Mouse (Mus musculus): Measurements from ENCODE around the gene Gpr4.

Gene Gpr4

DNA sequence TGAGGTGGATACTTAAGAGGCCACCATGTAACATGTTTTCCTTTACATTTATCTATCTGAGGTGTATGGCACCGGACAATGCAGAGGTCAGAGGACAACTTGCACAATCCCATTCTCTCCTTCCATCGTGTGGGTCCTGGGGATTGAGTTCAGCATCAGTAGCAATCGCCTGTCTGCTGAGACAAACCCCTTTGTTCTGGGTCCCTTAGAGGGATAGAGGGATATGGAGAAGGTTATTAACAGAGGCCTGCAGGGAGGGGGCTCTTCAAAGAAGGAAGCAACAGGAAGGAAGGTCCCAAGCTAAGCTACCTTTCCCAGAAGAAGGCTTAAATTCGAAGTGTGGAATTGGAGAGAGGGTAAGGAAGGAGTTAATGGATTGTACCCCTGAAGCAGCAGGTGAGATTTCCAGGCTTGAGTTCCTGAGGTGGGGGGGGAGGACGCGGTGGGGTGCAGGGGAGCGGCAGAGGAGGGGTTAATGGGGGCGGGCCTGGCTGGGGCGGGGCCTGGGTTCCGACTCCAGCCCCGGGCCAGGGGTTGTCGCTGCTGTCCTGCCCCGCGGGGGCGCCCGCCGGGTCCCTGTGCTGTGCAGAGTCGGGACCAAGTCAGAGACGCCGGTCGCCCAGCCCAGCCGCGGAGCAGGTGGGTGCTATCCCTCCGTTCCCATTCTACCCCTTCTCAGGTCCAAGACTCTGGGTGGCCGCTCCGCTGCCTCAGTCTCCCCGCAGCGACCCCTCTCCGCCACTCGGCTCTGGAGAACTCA lies at the start of gene Gpr4:
Gene Gpr4 (plus strand): TSS at position 543 of the 760 bp plus-strand sequence.
- no peak for DNase-seq (ENCODE audit: low spot score in 2 of 2)

DNA sequence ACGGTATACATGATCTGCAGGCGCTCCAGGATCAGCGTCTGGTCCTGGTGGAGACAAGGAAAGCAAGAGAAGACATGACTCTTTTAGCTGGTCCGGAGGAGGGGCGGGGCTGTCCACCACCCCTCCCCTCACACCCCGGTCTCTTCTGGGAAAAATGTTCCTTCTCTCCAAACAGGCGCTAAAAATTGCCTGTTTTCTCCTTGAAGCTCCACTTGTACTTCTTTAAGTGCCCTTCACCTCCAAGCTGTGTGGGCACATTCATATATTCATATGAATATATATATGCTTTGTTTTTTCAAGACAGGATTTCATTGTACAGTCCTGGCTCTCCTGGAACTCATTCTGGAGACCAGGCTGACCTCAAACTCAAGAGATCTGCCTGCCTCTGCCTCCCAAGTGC lies 49.4 kb upstream of the Gpr4 start:
- DNase-seq (ENCODE audit: low spot score in 2 of 2): no peak

DNA sequence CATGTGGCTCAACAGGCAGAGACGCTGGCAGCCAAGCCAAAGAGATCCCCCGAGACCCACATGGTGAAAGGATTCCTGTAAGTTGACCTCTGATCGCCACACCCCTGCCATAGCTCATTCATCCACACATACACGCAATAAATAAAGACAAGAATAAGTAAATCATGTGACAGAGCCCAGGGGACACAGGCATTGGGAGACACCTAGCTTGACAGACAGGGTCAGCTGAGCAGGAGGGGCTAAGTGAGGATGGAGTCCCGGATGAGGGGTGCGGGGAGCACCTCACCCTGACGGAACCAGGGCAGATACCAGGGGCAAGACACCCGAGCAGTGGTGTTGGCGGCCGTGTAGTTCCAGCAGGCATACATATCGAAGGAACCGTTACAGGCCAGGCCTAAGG lies 48.6 kb upstream of the Gpr4 start:
- DNase-seq (ENCODE audit: low spot score in 2 of 2): no peak

DNA sequence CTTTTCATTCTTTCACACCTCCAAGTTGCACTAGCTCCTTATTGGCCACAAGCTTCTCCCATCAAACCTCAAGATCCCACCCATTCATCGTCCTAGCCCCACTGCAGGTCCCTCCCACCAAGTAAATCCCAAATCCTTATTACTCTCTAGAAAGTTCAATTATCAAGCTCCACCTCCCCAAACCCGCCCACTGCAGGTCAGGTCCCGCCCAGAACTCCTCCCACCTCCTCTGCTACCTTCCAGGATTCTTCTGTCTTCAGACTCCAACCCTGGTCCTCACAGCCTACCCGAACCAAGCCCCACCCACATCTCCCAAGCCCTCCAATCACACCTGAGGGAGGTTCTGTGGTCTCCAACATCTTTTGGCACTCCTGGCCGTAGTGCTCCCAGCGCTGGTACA lies 48.1 kb upstream of the Gpr4 start:
- no peak for DNase-seq (ENCODE audit: low spot score in 2 of 2)

DNA sequence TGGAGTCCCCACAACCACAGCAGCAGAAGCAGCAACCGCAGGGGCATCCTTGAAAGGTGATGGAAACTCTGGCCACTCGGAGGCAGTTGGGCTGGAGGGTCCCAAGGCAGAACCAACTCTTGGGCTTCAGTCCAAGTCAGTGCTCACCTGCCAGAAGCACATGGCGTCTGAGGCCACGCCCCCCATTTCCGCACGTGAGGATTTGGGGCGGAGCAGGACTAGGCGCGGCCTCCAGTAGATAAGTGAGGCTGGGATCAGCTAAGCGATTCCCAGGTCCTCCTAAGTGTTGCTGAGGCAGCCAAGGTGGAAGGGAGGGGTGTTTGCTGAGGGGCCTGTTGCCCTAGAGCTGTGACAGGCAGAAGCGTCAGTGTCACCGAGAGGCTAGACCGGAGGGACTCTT lies 47.4 kb upstream of the Gpr4 start:
- no peak for DNase-seq (ENCODE audit: low spot score in 2 of 2)

DNA sequence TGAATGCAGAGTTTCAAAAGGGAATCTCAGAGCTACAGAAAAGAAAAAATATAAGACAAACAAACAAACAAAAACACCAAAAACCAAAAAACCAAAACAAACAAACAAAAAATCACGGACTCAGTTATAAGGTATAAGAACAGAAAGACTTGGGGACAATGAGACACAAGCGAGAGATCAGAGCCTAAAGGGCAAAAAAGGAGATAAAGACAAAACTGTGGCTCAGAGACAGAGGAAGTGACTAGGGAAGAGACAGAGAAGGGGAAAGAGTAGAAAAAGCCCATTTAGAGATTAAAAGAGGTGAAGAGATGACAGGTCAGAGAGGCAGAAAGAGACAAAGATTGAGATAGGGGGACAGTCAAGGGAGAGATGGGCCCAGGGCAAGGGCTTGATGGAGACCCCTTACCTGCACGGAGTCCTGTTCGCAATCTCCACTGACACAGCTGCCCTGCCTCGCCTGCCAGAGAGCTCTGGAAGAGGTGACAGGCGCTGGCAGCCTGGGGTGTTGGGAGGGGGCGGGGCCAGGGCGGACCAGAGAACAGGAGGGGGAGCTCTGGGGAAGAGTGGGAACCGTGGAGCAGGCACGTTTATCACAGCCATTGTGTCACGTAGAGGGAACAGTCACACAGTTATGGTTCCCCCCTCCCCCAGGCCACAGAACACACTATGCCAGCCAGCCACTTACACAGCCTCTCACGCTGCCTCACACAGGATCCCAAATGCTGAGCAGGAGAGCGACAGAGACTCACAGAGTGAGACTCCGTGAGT lies 46.5 kb upstream of the Gpr4 start, which contains the start of gene Gipr:
Gene Gipr (minus strand): TSS at position 472 of the 768 bp plus-strand sequence.
- DNase-seq (ENCODE audit: low spot score in 2 of 2): no peak

DNA sequence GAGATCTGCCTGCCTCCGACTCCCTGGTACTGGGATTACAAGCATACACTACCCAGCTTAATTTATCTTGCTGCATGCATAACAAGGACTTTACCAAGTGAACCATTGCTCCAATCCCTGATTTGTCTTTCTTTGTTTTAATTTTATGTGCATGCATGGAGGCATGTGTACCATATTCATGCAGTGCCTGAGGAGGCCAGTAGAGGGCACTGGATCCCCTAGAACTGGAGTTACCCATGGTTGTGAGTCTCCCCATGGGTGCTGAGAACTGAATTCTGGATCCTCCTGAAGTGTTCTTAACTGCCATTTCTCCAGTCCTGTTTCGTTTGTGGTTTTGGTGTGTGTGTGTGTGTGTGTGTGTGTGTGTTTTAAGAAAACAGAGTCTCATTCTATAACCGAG lies 45.3 kb upstream of the Gpr4 start:
- no peak for DNase-seq (ENCODE audit: low spot score in 2 of 2)

DNA sequence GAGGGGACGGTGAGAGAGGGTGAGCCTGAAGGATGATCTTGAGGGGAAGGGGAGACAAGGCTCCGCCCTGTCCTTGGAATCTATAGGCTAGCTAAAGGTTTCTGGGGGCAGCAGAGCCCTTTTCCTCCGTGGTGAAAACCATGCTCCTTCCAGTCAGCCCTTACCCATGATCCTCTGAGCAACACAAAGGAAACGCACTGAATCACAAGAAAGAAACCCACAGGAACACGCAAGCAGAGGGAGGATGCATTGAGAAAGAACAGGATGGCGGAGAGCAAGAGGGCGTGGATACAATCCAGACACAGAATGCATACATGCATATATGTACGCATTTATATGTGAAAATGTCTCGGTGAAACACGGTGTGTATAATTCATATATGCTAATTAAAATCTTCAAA lies 42.8 kb upstream of the Gpr4 start:
- no peak for DNase-seq (ENCODE audit: low spot score in 2 of 2)

DNA sequence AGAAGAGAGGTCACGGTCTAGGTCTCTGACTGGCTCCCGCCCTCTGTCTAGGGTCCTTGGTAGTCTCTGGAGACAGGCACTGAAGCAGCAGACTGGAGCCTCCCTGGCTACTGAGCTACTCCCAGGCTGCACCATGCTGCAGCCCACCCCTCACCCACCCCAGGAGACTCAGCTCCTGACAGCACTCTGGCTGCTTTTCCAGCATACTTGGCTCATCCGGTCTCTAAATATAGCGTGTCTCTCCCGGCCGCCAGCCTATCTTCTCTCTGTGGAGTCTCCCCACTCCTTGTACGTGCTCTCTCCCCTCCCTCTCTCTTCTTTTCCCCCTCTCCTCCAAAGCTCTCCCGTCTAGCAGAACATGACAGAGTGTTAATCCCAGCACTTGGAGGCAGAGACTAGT lies 42.2 kb upstream of the Gpr4 start:
- no peak for DNase-seq (ENCODE audit: low spot score in 2 of 2)

DNA sequence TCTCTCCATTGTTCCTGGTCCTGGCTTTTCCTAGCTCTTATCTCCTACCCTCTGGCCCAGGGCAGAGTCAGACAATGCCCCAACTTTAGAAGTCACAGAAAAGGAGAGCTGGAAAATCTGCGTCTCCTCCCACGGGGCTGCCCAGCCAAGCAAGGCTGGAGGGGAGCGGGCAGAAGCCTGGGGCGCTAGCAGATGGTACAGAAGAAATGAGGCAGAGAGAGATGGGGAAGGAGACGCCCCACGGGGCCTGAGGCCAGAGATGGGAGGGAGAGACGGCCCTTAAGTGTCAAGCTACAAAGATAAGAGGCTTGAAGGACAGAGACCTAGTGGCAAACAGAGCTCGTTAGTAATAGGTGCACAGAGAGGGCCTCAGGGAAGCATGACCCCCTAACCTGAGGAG lies 40.5 kb upstream of the Gpr4 start:
- DNase-seq (ENCODE audit: low spot score in 2 of 2): no peak

DNA sequence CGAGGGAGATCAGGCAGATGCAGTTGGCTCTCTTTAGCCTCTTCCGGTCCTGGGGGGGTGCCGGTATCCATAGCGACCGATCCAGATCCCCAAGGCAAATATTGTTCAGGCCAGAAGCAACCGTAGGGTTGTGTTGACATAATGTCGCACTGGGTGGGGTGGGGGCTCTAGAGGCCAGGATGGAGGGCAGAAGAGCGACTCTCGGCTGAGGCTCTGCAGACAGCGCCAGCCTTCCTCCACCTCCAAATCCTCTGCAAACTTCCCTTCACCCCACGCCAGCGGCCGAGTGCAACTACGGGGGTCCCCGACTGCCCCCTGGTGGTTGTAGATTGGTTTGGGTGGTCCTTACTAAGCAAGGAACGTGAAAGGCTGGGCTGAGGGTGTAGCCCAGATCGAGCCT lies 39.5 kb upstream of the Gpr4 start:
- peak; percentile 74 to 90 for DNase-seq (ENCODE audit: low spot score in 2 of 2)

DNA sequence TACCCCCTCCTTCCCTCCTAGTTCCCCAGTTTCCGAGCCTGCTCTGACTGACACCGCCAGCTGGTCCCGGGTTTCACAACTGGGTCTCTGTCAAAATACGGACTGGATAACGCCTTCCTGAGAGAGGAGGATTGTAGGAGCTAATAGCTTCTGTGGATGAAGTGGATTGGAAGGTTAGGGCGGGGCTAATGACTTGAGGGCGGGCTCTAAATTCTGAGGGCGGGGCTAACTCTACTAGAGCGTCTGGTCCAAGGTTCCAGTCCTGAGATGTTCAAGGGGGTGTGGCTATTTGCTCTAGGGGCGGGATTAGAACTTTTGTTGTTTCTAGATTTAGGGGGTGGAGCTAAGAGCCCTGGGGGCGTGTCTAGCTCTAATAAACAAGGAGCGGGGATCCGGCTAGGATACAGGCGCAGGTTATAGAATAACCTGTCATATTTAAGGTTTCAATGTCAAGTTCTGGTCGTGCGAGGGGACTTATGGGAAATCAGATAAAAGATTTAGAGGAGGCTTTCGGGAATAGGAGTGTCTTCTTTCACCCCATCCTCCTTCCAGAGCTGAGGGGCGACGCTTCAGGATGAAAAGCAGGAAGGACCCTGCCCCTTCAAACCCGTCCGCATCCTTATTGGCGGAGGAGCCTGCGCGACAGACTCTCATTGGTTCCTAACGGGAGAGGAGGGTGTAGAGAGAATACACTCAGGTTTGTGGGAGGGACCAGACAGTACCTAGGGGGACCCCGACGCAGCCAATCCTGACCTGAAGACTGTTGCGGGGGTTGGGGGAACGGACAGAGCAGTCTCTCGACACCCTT lies 36.4 kb upstream of the Gpr4 start, which contains the start of gene Eml2:
Gene Eml2 (plus strand): TSS at position 714 of the 808 bp plus-strand sequence.
- DNase-seq (ENCODE audit: low spot score in 2 of 2): no peak

DNA sequence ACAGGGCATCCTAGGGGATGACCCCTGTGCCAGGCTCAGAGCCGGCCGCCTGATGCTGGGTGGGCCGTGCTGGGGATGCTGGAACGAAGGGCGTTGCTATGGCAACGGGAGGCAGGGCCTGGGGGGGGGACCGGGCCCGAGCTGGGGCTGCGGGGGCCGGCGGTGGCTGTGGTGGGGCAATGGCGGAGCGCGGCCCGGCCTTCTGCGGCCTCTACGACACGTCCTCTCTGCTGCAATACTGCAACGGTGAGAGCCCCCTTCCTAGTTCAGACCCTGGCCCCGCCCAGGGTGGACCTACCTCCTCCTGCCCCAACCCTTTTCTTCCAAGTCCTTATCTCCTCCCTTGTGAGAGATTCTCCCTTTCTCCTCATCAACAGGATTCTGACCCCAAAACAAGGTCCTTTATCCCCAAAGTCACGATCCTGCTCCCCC lies 35.8 kb upstream of the Gpr4 start:
- no peak for DNase-seq (ENCODE audit: low spot score in 2 of 2)

DNA sequence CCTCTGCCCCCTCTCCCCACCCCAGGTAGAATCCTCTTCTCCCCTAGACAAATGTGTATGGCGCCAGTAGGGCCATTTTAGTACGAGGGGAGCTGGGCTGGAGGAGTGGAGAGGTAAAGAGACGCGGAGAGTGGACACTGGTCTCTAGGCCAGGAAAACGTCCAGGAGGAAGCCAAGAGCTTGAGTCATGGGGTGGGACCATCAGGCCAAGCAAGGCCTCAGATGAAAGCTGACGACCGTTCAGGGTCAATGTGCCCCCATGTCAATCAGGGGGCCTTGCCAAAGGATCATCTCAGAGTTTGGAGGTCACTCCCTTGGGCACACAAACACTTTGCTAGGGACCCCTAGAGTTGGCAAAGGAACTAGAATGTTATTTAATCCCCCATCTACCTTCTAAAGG lies 35.1 kb upstream of the Gpr4 start:
- DNase-seq (ENCODE audit: low spot score in 2 of 2): no peak

DNA sequence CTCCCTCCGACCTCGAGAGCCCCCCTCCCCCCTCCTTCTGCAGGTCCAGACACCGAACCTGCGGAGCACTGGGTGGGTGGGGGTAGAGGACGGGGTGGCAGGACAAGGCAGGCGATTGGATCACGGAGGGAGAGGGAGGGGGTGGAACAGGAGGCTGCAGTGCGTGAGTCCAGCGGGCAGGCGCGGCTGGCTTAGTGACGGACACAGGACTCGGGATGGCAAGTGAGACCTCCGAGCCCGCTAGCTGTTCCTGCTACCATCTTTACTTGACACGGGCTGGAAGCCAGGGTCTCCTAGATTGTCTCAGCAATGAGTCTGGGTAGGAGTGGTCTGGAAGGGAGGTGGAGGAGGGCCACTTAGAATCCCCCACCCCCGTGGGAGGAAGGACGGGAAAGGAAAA lies 34.3 kb upstream of the Gpr4 start:
- DNase-seq (ENCODE audit: low spot score in 2 of 2): no peak

DNA sequence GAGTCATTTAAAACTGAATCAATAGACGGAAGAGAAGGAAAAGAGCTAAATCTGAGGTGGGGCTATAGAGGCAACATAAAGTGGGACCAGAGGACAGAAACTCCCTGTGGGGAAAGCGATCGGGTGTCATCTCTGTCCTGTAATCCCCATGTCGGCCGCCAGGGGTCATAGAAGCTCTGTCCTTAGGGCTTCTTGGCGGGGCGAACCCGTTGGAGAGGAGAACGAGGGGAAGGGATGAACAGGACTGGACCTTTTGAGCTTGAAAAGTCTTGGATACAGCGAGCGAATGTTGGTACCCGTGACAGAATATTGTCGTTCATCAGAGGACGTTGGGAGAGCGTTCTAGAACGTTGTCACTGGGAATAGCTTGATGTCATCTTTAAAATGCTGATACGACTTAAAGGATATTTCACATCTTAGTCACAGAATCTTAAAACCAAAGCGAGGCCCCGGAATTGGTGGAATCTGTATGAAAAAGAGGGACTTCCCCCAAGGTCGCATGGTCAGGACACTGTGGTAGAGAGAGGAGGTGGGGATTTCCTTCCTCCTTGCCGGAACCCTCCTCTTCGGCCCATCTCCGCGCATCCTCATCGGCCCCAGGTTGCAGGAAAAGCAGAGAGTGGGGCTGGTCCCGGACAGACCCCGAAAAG lies 33.8 kb upstream of the Gpr4 start:
- peak; percentile 76 to 93 for DNase-seq (ENCODE audit: low spot score in 2 of 2)

DNA sequence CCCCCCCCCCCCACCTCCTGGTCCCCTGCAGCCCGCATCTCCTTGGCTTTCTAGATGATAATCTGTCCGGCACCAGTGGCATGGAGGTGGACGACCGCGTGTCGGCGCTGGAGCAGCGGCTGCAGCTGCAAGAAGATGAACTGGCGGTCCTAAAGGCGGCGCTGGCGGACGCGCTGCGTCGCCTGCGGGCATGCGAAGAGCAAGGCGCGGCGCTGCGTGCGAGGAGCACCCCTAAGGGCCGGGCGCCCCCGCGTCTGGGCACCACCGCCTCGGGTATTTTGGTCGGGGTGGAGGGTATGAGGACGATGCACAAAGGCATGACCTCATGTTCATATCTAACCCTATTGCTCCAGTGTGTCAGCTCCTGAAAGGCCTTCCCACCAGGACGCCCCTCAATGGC lies 33.2 kb upstream of the Gpr4 start:
- peak; percentile 59 to 81 for DNase-seq (ENCODE audit: low spot score in 2 of 2)

DNA sequence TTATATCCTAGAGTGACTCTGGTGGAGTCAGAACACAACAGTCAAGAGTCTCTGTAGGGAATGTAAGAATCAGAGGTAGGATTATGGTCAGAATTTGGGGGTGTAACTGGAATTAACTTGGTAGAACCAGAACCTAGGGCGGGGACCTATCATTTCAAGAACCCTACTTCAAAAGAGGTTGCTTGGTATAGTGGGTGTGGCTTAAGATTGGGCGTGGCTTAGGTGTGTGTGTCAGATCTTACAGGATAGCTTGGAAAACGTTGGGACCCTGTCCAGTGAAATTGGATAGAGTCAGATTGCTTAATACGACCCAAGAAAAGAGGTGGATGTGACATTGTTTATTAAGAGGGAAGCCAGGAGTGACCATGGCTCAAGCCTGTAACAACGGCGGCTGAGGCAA lies 32.4 kb upstream of the Gpr4 start:
- DNase-seq (ENCODE audit: low spot score in 2 of 2): no peak

DNA sequence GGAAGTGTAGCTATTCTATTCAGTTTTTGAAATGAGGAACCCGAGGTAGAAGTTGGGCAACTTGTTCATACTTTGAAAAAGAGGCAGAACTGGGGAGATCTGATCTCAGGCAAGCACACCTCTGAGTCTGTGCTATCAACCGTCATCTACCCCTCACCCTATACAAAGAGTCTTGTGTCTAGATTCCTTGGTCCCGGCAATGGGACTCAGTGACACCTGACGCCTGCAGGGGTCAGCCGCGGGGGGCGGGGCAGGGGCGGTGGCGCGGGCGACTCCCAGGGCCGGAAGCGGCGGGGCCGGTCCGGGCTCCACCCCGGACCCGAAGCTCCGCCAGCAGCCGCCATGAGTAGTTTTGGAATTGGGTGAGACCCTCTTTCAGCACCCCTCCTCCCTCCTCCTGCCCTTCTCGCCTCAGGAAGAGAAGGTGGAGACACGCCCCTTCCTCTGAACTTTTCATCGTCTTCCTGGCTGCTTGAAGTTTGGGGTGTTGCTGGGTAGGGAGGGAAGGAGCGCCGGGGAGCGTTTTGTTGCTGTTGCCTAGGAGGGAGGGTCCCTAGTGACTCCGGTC lies 31.4 kb upstream of the Gpr4 start:
- DNase-seq (ENCODE audit: low spot score in 2 of 2): no peak

DNA sequence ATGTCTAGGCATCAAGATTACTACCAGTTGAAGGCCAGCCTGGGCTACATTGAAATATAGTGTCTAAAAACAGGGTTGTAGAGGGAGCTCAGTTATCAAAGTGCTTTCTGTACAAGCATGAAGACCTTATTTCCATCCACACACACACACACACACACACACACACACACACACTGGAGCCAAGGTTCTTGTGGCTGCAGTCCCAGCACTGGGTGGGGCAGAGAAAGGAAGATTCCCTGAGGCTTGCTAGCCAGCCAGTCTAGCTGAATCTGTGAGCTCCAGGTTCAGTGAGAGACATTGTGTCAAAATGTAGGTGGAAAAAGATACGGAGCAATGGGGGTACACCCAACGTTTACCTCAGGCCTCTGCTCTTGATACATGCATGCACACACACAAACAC lies 28.1 kb upstream of the Gpr4 start:
- DNase-seq (ENCODE audit: low spot score in 2 of 2): no peak

DNA sequence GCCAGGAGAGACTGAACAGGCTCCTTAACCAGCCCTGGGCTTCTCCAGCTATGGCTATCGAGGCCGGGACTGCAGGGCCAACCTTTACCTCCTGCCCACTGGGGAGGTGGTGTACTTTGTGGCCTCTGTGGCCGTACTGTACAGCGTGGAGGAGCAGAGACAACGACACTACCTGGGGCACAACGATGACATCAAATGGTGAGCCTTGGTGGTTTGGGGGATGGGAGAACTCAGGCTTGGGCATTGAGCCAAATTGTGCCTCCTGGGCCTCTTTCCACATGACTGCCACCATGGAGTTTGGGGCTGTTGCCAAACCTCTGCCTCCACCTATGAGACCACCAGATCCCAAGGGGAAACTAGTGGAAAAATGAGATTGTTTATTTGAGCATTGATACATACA lies 27.6 kb upstream of the Gpr4 start:
- DNase-seq (ENCODE audit: low spot score in 2 of 2): no peak

DNA sequence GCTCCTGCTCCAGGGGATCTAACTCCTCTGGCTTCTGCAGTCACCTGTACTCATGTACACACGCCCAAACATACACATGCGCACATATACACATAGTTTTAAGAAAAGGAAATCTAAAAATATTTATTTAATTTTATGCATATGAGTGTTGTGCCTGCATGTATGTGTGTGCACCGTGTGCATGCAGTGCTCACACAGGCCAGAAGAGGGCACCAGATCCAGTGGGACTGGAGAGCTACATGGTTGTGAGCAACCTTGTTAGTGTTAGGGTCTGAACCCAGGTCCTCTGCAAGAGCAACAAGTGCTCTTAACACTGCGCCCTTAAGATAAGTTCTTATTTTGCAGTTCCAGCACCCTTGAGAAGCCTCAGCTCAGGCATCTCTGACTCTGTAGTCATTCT lies 17.7 kb upstream of the Gpr4 start:
- no peak for DNase-seq (ENCODE audit: low spot score in 2 of 2)

Data from spleen, postnatal 4 days (tissue).